Mouse (Mus musculus): Measurements from ENCODE around the gene Scrn2. TPM values are rescaled to one million over a fixed set of nuclear protein-coding genes. Genes with fewer than 3 reads are reported as not detected.
A peak's percentile ranks its signal among the peaks of the same experiment; 100 is the strongest.

Scrn2 gene
- 1 to 10 TPM; 3.6 to 3.7 TPM for total RNA-seq (2021)

GRCm38 (mm10) chr11:97029686-97030417 is at the start of gene Scrn2:
Gene Scrn2 (plus strand): TSS chr11:97029938.
- peak; percentile 70 to 80 for DNase-seq (ENCODE audit: low spot score in 2 of 2)
- intact Hi-C loops (cut with DNase I) = no loop called here

- intact Hi-C loops (cut with DNase I) = loop anchor here (10.0 kb wide), 1 partner anchor 165 kb away; no protein-coding TSS in a partner anchor
- DNase-seq (ENCODE audit: low spot score in 2 of 2) = no peak
Observed at GRCm38 (mm10) chr11:96980021-96980420, 49.7 kb upstream of the Scrn2 start.

GRCm38 (mm10) chr11:96981461-96981860 is 48.3 kb upstream of the Scrn2 start:
- intact Hi-C loops (cut with DNase I) = loop anchor here (10.0 kb wide), 1 partner anchor 163 kb away; no protein-coding TSS in a partner anchor
- no peak for DNase-seq (ENCODE audit: low spot score in 2 of 2)

GRCm38 (mm10) chr11:96982355-96982754 is 47.4 kb upstream of the Scrn2 start:
- peak; percentile 77 to 84 for DNase-seq (ENCODE audit: low spot score in 2 of 2)
- intact Hi-C loops (cut with DNase I) = loop anchor here (1.0 to 10.0 kb wide), 2 partner anchors 44 to 162 kb away; no protein-coding TSS in a partner anchor

- no peak for DNase-seq (ENCODE audit: low spot score in 2 of 2)
- intact Hi-C loops (cut with DNase I) = loop anchor here (1.0 to 10.0 kb wide), 2 partner anchors 43 to 162 kb away; no protein-coding TSS in a partner anchor
Observed at GRCm38 (mm10) chr11:96982859-96983258, 46.9 kb upstream of the Scrn2 start, which contains the start of gene Sp2. Gene Sp2 (minus strand): TSS chr11:96982959.

- intact Hi-C loops (cut with DNase I) = loop anchor here (10.0 kb wide), 1 partner anchor 160 kb away; no protein-coding TSS in a partner anchor
- DNase-seq (ENCODE audit: low spot score in 2 of 2) = no peak
Observed at GRCm38 (mm10) chr11:96984903-96985302, 44.8 kb upstream of the Scrn2 start.

GRCm38 (mm10) chr11:96986463-96986862 is 43.3 kb upstream of the Scrn2 start:
- intact Hi-C loops (cut with DNase I) = loop anchor here (10.0 kb wide), 1 partner anchor 158 kb away; no protein-coding TSS in a partner anchor
- DNase-seq (ENCODE audit: low spot score in 2 of 2) = no peak

- DNase-seq (ENCODE audit: low spot score in 2 of 2) = peak in 1 of 2 experiments; percentile 33
- intact Hi-C loops (cut with DNase I) = loop anchor here (10.0 kb wide), 1 partner anchor 157 kb away; no protein-coding TSS in a partner anchor
Observed at GRCm38 (mm10) chr11:96987873-96988655, 41.7 kb upstream of the Scrn2 start.

- intact Hi-C loops (cut with DNase I) = no loop called here
- DNase-seq (ENCODE audit: low spot score in 2 of 2) = peak in 1 of 2 experiments; percentile 37
Observed at GRCm38 (mm10) chr11:96991501-96991900, 38.2 kb upstream of the Scrn2 start.

- intact Hi-C loops (cut with DNase I) = no loop called here
- no peak for DNase-seq (ENCODE audit: low spot score in 2 of 2)
Observed at GRCm38 (mm10) chr11:96992722-96993311, 36.9 kb upstream of the Scrn2 start.

- no peak for DNase-seq (ENCODE audit: low spot score in 2 of 2)
- intact Hi-C loops (cut with DNase I) = no loop called here
Observed at GRCm38 (mm10) chr11:96995031-96995430, 34.7 kb upstream of the Scrn2 start.

GRCm38 (mm10) chr11:96995836-96996772 is 33.6 kb upstream of the Scrn2 start:
- intact Hi-C loops (cut with DNase I) = no loop called here
- no peak for DNase-seq (ENCODE audit: low spot score in 2 of 2)

GRCm38 (mm10) chr11:96996773-96997379 is 32.9 kb upstream of the Scrn2 start:
- DNase-seq (ENCODE audit: low spot score in 2 of 2) = no peak
- intact Hi-C loops (cut with DNase I) = no loop called here

GRCm38 (mm10) chr11:96997380-96997956 is 32.3 kb upstream of the Scrn2 start:
- peak in 1 of 2 experiments; percentile 32 for DNase-seq (ENCODE audit: low spot score in 2 of 2)
- intact Hi-C loops (cut with DNase I) = no loop called here

GRCm38 (mm10) chr11:97003170-97003569 is 26.6 kb upstream of the Scrn2 start:
- intact Hi-C loops (cut with DNase I) = no loop called here
- no peak for DNase-seq (ENCODE audit: low spot score in 2 of 2)

GRCm38 (mm10) chr11:97007093-97007794 is 22.5 kb upstream of the Scrn2 start:
- intact Hi-C loops (cut with DNase I) = no loop called here
- no peak for DNase-seq (ENCODE audit: low spot score in 2 of 2)

- intact Hi-C loops (cut with DNase I) = no loop called here
- no peak for DNase-seq (ENCODE audit: low spot score in 2 of 2)
Observed at GRCm38 (mm10) chr11:97009198-97009790, 20.4 kb upstream of the Scrn2 start.

All from left cerebral cortex, postnatal 25 days (tissue).